Mouse (Mus musculus): ENCODE data around the gene Btbd9.

Btbd9 gene

DNA sequence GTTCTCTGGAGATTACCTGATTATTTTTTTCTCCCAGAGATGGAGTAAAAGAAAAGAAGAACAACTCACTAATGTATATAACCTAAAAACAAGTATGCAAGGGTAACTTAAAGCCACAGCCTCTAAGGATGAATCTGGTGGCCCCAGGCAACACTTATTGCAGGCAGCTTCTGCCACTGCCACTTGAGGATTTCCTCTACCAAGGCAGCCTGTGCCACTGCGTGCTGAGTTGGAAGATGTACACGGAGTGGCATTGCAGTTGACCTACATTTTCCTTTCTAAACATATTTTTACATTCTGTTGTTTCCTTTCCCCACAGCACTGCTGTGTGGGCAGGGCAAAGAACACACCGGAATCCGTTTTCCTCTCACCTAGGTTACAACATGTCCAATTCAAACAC is 184.3 kb downstream of the Btbd9 start:
- DNase-seq (ENCODE audit: low read depth, low spot score): no peak

DNA sequence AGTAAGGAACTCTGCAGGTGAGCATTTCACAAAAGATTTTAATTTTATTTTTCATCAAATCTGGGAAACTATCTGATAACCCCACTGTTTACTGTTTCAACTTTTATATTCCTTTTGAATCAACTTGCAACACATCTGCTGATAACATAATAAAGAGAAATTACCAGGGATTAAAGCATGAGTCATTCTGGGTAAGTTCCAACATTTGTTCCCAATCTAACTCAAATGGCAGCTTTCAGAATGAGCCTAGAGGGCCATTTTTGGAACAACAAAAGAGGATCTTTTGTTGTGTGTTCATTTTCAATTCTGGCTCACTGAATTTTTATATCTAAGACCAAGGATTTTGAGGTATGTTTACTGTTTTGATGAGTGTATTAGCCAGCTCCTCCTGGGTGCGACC is 185.1 kb downstream of the Btbd9 start:
- no peak for DNase-seq (ENCODE audit: low read depth, low spot score)

DNA sequence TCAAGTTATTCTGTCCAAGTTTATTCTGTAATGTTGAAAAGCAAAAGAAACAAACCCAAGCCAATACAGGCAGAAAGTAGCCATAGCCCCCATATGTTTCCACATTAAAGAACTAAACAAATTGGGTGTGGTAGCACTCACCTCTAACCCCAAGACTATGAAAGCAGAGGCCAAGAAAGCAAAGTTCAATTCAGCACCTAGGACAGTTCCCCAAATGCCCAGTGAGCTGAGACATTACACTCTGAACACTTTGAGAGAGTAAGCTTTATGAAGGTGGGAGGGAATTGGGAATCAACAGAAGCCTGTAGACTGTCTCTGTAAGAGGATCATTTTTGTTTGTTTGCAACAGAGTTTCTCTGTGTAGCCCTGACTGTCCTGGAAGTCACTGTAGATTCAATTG is 186.6 kb downstream of the Btbd9 start:
- peak; percentile 53 for DNase-seq (ENCODE audit: low read depth, low spot score)

DNA sequence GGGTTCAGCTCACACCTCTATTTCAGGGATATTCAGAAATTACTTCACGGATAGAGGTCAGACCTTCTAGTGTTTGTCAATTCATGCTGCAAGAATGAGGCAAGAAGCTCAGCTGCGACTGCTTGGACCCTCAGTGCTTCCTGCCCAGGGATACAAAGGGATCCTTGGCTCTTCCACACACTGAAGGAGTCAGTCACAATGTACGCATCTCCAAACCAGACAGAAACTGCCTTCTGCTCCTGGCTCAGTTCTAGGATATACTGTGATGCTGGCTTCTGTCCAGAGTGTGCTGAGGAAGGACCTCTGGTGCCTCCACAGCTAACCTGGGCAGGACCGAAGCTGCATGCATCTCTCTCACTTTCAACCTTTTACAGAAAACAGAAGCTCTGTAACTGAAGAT is 187.5 kb downstream of the Btbd9 start:
- DNase-seq (ENCODE audit: low read depth, low spot score): no peak

DNA sequence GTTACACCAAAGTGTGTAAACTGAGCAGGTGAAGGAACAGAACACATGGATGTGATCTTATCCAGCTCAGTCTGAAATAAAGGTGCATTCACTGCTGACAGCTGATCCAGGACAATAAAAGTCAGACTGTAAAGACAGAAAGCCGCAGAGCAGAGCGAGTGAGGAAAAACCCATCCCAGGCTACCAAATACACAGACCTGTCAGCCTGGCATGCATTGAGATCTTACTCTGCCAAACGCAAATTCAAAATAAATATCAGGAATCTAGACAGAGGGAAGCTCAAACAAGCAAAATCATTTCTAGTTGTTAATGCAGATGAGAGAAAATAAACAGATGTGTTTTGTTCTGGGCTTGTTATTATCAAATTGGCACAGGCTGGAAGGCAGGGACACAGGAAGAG is 187.9 kb downstream of the Btbd9 start:
- DNase-seq (ENCODE audit: low read depth, low spot score): no peak

DNA sequence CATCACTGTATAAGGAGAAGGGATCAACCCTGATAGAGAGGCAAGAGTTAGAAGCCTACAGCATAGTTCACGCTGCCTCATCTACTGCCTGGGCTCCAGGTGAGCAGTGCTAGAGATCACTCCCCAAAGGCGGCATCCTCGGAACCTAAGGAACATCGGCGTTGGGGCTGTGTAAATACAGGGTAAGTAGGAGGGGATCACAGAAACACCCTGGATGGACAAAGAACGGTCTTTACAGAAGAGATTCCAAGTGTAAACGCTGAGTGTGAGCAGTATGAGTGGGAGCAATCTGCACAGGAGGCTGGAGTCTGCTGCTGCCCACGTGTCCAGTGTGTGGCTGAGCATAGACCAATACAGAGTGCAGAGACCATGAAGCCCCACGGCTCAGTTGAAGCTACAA is 190.0 kb downstream of the Btbd9 start:
- no peak for DNase-seq (ENCODE audit: low read depth, low spot score)

DNA sequence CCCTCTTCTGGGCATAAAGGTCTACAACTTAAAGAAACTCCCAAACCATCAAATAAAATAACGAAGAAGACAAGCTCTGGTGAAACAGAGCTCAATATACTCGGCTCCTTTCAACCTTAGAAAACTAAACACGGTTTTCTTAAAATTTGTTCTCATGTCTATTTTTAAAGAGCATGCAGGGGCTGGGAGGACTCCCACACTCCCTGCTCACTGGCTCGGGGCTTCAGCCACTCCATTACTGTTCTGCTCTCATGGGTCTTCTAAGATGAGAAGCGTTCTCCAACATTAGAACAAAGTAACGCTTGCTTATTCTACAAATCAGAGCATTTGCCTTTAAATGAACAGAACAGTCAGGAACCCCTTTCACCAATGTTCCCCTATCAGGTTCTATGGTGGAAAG is 192.6 kb downstream of the Btbd9 start:
- no peak for DNase-seq (ENCODE audit: low read depth, low spot score)

DNA sequence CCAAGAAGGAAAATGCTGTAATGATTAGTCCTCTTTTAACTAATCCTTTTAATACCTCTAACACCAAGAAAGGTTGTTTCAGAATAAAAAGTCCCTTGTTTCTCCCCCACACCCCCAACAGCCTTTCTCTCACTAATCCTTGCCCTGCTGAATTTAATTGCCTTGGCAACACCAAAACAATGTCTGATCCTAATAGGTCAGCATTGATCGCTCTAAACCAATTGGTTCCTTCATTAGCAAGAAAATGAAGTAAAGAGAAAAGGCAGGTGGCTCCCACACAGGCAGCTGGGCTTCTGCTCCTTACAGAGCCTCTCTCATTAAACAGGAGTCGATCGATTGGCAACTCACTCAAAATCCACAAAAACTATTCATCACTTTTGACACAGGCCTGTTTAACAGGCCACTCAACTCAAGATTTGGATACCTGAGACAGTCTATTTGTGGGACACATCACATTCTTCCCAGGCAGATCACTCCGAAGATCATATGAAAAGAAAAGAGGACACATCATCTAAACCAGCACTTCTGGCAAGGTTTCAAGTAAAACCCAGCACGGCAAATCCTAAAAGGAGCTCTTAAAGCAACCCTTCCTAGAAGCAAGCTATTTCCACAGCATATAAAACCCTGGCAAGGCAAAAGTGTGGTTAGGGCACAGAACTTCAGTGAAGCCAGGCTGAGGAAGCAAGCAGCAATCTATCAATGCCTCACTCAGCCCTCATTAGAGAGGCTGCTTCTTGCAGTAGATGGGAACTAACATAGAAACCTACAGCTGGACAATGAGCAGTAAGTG is 197.9 kb downstream of the Btbd9 start:
- no peak for DNase-seq (ENCODE audit: low read depth, low spot score)

DNA sequence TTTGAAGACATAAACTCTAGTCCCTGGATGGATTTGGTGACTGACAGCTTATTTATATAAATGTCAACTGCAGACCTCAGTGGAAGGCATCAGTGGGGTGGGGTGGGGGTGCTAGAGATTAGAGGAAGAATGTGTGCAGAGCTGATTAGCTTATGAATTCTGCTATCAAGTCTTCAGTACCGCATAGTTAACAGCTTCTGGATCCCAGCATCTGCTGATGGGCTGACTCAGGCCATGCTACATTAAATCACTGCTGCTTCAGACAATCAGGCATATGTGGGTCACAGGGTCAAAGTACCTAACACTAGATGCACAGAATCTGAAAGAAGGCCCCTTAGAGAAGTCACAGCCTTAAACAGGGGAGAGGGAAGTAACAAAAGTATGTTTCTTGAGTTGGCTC is 198.5 kb downstream of the Btbd9 start:
- DNase-seq (ENCODE audit: low read depth, low spot score): peak; percentile 21

DNA sequence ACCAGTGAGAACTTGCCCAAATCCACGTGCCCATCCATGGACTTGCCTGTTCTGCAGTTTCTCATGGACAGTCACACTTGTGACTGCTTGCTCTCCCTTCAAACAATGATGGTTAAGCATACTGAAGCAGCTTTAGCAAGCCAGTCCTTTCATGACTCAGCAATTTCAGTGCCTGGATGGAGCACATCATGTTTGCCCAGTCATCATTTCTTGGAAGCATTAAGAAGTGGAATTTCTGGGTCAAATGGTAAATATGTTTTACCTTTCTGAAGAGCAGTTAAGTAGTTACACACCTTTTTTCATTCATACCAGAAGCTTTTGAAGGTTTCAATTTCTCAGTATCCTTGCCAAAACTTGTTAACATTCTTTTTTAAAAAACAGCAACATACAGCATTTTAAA is 201.2 kb downstream of the Btbd9 start:
- no peak for DNase-seq (ENCODE audit: low read depth, low spot score)

DNA sequence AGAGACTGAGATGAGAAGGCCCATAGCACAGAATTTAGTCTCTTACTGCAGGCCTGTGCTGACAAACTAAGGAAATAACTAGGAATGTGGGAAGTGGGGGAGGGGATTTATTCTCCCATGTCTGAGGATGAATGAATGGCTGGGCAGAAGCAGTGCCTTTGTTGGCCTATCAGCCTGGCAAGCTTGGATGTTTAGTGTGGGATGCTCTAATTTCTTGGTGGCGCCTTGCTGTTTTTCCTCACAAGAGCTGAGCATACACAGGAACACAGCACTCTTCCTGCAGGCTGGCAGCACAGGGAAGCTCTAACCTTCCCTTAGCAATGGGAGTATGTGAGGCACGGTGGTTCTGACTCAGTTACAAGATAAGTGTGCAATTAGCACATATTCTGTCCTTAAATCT is 207.7 kb downstream of the Btbd9 start:
- no peak for DNase-seq (ENCODE audit: low read depth, low spot score)

DNA sequence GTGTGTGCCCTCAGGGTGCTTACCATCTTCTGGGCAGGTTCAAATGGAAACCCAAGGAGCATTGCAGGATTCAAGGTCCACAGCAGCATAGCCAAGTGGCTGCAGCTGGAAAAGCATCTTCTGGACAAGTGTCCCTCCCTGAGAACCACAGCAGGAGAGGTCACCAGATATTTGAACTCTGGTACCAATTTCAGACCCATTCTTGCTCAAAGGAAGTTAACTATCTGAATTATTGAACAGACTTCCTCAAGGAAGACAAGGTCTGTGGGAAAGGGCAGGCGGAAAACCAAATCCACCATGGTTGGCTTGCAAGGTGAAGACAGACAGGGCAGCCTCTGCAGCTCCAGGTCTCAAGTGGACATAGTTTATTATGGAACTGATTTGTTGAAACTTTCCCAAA is 211.6 kb downstream of the Btbd9 start:
- DNase-seq (ENCODE audit: low read depth, low spot score): no peak

DNA sequence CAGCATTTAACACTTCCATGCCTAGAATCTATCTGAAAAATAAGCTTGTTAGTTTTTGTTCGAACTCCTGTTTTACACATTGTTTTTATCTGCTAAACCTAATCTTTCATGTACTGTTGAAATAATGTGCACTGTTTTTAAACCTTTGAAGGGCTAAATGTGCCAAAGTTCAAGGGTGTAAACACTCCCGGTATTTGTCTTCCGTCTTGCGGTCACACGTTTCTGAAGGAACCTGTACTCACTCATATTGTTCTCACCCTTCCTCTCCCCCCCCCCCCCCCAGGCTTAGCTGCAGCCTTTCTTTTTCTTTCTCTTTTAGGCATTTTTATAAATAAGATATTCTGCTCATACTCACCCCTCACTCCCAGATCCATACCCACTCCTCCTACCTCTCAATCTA is 212.9 kb downstream of the Btbd9 start:
- DNase-seq (ENCODE audit: low read depth, low spot score): no peak

DNA sequence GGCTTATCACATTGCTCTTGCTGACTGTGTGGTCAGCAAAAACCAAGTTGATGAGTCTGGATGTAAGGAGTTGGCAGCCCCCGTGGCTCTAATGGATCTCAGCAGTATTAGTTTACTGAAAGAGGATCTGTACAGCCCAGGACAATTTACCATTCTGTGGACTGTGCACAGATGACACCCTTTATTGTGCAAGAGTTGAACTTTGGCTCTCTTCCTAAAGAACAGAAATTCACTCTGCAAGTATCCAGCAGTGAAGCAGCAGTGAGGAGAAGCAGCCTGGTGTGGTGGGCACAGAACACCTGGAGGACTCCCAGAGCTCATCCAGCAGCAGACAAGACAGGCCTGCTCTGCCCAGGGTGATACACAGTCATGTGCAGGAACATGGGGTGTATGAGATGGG is 215.6 kb downstream of the Btbd9 start:
- no peak for DNase-seq (ENCODE audit: low read depth, low spot score)

DNA sequence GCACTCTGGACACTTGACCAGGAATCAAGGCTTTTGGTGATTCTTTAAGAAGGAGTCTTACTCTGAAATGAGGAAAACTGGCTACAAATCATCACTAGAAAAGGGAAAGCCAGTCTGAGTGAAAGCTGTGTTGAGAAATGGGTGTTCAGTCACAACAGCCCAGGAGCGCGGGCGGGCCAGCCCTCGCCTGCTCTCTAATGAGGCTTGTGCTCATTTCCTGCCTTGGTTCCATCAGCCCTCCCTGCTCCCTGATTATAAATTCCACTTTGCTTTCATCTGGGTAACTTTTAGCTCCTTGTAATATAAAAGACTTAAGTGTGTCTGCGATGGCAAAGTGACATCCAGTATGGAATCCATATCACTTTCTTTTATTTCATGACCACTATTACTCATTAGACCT is 216.9 kb downstream of the Btbd9 start:
- no peak for DNase-seq (ENCODE audit: low read depth, low spot score)

DNA sequence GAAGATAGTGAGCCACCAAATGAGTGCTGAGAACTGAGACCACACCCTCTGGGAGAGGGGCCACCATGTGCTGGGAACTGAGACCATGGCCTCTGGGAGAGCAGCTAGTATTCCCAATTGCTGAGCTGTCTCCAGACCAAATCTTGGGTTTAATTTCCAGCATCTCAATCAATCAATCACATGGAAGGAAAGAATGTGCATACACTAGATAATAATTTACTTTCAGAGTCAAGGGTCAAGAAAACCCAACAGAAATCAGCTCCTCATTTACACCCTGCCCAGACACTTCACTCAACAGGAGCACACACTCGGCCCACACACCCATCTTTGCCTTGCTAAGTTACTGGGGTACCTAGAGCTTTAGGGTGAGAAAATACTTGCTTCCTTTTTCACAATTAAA is 220.9 kb downstream of the Btbd9 start:
- DNase-seq (ENCODE audit: low read depth, low spot score): no peak

DNA sequence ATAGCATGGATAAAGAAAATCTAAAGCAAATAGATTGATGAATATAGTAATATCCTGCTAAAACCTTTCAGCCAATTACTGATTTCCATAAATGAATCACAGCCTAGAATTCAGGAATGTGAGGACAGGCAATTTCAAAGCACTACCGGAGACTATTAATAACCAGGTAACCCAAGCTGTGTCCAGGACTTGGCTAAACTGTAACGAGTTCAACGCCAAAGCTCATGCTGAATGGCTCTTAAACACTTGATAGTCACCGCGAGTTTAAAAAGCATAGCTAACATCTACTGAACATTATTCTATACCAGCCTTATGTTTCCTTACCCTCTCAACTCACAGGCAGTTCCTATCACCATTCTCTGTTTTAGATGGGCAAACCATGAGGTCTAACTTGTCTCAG is 221.9 kb downstream of the Btbd9 start:
- DNase-seq (ENCODE audit: low read depth, low spot score): no peak

DNA sequence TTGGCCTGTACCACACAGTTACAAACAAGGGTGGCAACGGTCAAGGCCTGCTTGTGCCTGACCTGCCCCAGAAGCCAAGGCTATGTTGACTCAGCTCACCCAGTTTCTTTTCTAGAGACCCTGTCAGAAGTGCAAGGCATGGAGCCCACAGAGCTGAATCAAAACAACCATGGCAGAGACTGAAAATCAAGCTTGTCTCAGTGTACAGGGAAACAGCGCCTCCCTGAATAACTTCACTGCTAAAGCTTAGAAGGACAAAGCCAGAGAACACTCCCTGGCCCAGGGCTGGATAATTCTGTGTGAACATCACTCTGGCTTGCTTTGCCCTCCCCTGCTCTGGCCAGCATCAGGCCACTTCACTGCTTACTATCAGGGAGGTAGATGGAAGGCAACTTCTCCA is 228.3 kb downstream of the Btbd9 start:
- DNase-seq (ENCODE audit: low read depth, low spot score): no peak

DNA sequence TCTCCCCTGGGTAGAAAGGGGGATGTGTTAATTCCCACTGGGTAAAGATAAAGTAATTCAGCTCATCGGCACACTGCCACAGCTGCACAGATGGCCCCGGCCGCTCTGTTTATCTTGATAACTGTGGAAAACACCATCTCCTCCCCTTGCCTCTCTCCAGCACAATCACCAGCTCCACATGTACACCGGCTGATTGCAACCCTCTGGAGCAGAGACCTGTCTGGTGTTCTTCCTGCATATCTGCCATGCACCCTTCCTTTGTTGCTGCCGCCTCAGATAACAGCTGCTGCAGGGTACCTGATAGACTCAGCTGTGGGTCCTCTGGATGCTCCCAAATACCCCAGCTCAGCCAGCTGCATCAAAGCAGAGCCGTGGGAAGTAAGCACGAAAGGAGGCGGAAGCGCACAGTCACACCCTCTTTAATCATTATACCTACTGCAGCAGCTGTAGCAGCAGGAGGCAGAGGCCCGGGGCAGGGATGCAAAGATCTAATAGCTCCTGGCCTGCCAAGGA is 229.1 kb downstream of the Btbd9 start:
- peak; percentile 49 for DNase-seq (ENCODE audit: low read depth, low spot score)

DNA sequence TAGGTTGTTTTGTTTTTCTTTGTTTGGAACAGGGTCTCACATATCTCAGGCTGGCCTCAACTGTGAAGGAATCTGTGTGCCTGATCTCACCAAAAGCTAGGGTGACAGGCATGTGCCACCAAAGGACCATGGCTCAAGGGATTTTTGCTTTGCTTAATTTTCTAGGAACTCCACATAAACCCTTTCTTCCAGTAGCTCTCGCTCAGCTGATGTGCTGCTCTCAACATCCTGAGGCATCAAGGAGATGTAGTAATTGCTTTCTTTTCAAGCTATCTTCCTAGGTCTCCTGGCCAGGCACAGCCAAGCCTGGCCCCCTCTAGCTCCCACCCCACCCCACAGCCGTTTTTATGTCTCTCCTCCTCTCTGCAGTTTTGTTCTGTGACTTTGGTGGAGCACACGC is 231.3 kb downstream of the Btbd9 start:
- DNase-seq (ENCODE audit: low read depth, low spot score): no peak

DNA sequence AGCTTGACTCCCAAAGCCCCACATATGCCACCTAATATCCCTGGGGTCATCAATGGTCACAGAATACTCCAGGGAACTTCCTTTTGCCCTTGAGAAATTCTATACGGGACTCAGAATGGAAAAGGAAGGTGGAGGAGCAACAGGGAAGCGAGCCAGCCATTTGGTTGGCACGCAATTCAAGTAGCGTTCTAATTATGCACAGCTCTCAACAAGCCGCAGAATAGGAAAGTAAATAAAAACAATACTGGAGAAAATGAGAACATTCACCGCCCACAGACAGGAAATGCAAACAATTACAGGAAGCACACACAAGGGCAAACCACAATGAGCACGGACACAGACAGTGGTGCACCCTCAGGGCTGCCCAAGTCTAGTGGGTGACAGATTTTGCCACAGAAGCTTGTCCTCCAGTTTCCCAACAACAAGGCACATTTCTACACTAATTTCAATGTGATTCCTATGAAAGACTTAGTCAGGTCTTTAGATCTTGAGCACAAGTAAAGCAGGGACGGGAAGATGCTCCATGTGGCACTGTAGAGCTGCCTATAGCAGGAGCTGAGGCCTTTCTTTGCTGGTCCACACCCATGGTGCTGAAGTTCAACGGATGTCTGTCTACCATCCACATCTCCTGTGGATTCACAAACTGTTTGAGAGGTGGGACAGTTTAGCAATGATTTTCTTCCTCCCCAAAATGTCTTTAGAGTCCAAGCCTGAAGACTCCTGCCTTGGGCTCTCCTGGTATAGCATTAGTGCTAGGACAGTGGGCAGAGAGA is 232.4 kb downstream of the Btbd9 start:
- no peak for DNase-seq (ENCODE audit: low read depth, low spot score)

DNA sequence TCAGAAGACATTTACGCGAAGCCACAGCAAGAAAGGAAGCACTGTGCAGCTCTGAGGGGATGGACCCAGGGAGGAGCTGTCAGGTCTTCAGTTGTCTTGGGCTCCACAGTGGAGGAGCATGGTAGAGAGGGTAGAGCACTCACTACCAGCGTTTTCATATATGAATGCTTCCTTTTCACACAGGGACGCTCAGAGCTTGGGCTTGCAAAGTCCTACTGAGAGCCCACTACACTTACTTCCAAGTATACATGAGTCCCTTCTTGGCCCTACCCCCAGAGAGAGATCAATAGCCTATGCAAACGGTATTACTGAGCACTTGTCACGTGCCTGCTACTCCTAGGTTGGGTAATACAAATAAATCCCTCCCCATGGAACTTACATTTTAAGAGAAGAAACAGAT is 234.7 kb downstream of the Btbd9 start:
- no peak for DNase-seq (ENCODE audit: low read depth, low spot score)

DNA sequence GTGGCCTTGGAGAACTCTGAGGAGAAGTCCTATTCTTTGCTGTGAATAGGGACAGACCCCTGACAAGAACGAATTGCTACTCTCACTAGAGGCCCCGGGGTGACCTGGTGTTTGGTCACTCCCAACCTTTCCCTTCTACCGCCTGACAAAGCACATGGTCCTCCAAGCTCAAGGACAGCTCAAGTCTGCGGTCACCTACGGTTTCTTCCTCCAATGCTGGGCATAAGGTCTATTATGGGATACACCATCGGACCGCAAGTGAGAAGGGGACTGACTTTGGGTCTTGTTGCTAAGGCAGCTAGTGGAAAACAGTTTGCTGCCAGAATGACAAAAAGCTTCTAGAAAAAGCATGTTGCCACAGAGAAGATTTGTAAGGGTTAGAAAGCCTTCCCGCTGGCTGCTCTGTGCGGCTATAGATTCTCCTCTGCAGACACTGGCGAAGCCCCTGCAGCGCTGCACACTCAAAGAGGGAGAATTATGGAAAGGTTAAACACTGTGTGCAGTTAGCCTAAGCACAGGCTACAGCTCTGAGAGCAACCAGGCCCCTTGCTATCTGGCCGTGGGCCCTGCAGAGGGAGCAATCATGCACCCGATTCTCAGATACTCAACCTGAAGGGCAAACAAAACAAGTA is 235.7 kb downstream of the Btbd9 start:
- no peak for DNase-seq (ENCODE audit: low read depth, low spot score)

Data from mesoderm, embryonic 11.5 days (tissue).